Mouse (Mus musculus) intestine, embryonic 16.5 days (tissue): ENCODE results near the gene Hpse2. TPM values are rescaled to one million over a fixed set of nuclear protein-coding genes. Genes with fewer than 3 reads are reported as not detected.

Source experiments
- ATAC-seq: fragments of 200-750 bp; cut with Nextera tagmentation; 2 replicates; pipeline ENCODE4 v1.8.0; 2017; ENCODE audit warnings: moderate TSS enrichment, moderate library complexity
- H3K27ac ChIP-seq: fragments of 300-500 bp; sonication (generic); 2 replicates; pipeline ENCODE4 v1.5.1; 2014; ENCODE audit warnings: mild to moderate bottlenecking, low read length
- H3K27me3 ChIP-seq: fragments of 300-500 bp; sonication (generic); replicated peaks from 2 replicates; pipeline ENCODE4 v1.6.1; 2014; ENCODE audit warnings: low read length, control low read depth, mixed read lengths; ENCODE audit not compliant: control insufficient read depth, insufficient read depth
- H3K36me3 ChIP-seq: fragments of 300-500 bp; sonication (generic); 2 replicates; pipeline ENCODE4 v1.6.1; 2014; ENCODE audit warnings: low read length, control low read depth; ENCODE audit not compliant: control insufficient read depth, insufficient read depth
- H3K4me1 ChIP-seq: fragments of 300-500 bp; sonication (generic); 2 replicates; pipeline ENCODE4 v1.6.1; 2014; ENCODE audit warnings: low read length, control low read depth, mixed read lengths; ENCODE audit not compliant: control insufficient read depth, insufficient read depth
- H3K4me2 ChIP-seq: fragments of 300-500 bp; sonication (generic); 2 replicates; pipeline ENCODE4 v1.6.1; 2014; ENCODE audit warnings: low read depth, low read length, control low read depth
- H3K4me3 ChIP-seq: fragments of 300-500 bp; sonication (generic); 2 replicates; pipeline ENCODE4 v1.5.1; 2014; ENCODE audit warnings: mild to moderate bottlenecking, low read length
- H3K9ac ChIP-seq: fragments of 300-500 bp; sonication (generic); 2 replicates; pipeline ENCODE4 v1.6.1; 2014; ENCODE audit warnings: low read depth, low read length
- H3K9me3 ChIP-seq: fragments of 300-500 bp; sonication (generic); 2 replicates; pipeline ENCODE4 v1.6.1; 2016; ENCODE audit warnings: low read length, control low read depth; ENCODE audit not compliant: control insufficient read depth
- WGBS: fragments of 180-500 bp; shearing (Covaris S2); extraction: QIAGEN DNeasy Blood & Tissue Kit; methylation state at CpG from one replicate; pipeline ENCODE4 v1.1.7; 2014; 5-methylcytosine and 5-hydroxymethylcytosine counted together
- polyA plus RNA-seq: library from polyadenylated mRNA; unstranded; fragments of >200 nt; fragmentation: Nextera tagmentation; extraction: Ambion mirVana; gene quantifications from 2 replicates; pipeline ENCODE4 v1.2.1, GENCODE M21; 2015

The Hpse2 gene
- polyA plus RNA-seq, 1 experiment from 2014 or later = 14.1 TPM

DNA sequence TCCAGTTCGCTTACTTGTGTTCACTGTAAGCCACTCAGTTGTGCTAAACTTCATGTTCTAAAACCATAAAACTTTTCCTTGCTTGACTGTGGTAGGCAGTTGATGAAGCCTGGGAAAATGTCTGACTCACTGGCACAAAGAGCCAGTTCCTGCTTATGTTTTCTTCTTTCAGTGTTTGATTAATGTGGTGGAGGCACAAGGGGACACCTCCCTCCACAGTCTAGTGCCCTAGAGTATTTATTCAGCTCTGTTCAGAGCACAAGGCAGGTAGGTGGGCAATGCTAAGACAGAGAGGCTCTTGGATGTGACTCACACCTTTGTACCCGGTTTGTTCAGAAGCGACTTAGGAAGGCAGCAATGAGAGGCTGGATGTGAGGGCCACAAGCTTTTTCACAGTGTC lies 560.3 kb downstream of the Hpse2 start:
- Histone ChIP-seq H3K27me3 (no peaks in the 10 kb centered on the region), H3K9ac (no peak overlapping the region), H3K36me3 (no peaks in the 10 kb centered on the region), H3K4me2 (no peak overlapping the region), H3K4me3 (no peak overlapping the region), H3K27ac (no peak overlapping the region), H3K4me1 (no peaks in the 10 kb centered on the region), H3K9me3 (no peaks in the 10 kb centered on the region)
- no peak for ATAC-seq
- 86% methylated on average over 3 of the region's 3 CpGs for WGBS

GRCm38 (mm10) chr19:42820109-42820508 lies 568.0 kb downstream of the Hpse2 start:
- Histone ChIP-seq H3K9me3 (no peaks in the 10 kb centered on the region), H3K27ac (no peak overlapping the region), H3K36me3 (no peaks in the 10 kb centered on the region), H3K27me3 (no peaks in the 10 kb centered on the region), H3K9ac (no peak overlapping the region), H3K4me1 (no peaks in the 10 kb centered on the region), H3K4me2 (no peak overlapping the region), H3K4me3 (no peak overlapping the region)
- WGBS = 91% methylated on average over 5 of the region's 5 CpGs
- no peak for ATAC-seq

DNA sequence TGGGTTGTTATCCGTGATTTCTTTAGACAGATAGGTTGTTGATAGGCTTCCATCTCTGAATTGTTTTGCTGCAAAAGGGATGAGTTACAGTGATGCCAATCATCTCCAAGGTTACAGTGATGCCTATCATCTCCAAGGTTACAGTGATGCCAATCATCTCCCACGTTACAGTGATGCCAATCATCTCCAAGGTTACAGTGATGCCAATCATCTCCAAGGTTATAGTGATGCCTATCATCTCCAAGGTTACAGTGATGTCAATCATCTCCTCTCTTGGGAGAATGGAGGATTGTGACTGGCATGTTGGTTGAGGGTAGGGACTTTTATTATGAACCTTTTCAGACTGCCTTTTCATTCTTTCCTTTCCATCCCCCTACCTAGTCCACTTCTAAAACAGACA lies 570.4 kb downstream of the Hpse2 start:
- ATAC-seq = no peak
- no peaks in the 10 kb centered on the region for H3K36me3 ChIP-seq

GRCm38 (mm10) chr19:42816261-42816660 lies 571.9 kb downstream of the Hpse2 start:
- Histone ChIP-seq H3K4me3 (no peak overlapping the region), H3K27me3 (no peaks in the 10 kb centered on the region), H3K36me3 (no peaks in the 10 kb centered on the region), H3K9me3 (no peaks in the 10 kb centered on the region), H3K4me1 (no peaks in the 10 kb centered on the region; the same call in 1 of the 2 replicates), H3K27ac (no peak overlapping the region), H3K4me2 (no peak overlapping the region), H3K9ac (no peak overlapping the region)
- 88% methylated on average over 2 of the region's 2 CpGs for WGBS
- no peak for ATAC-seq

More for the DNA sequence above, 570.4 kb downstream of the Hpse2 start:
- no peaks in the 10 kb centered on the region for H3K9me3 ChIP-seq
- WGBS = 69% methylated on average over 2 of the region's 2 CpGs
- H3K4me3 ChIP-seq = no peak overlapping the region
- no peak overlapping the region for H3K4me2 ChIP-seq
- H3K27me3 ChIP-seq = no peaks in the 10 kb centered on the region
- H3K4me1 ChIP-seq = no peaks in the 10 kb centered on the region
- H3K27ac ChIP-seq = no peak overlapping the region
- no peak overlapping the region for H3K9ac ChIP-seq

DNA sequence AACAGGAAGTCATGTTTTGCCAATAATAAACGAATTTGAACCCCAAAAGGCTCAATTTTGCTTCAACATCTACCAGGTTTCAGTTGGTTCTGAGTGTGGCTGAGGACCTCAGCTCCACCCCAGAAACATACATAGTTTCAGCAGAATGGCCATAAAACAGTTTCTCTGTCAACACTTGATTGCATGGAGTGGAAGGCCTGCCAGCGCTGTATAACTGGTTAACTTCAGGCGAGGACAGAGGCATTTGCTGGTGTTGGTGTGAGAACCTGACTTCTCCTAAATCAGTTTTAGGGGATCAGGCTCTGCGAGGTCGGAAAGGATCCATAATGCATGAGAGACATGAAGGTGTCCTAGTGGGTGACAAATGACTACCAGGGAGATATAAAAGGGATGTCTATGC lies 578.0 kb downstream of the Hpse2 start:
- 47% methylated on average over 5 of the region's 5 CpGs for whole genome bisulfite sequencing

DNA sequence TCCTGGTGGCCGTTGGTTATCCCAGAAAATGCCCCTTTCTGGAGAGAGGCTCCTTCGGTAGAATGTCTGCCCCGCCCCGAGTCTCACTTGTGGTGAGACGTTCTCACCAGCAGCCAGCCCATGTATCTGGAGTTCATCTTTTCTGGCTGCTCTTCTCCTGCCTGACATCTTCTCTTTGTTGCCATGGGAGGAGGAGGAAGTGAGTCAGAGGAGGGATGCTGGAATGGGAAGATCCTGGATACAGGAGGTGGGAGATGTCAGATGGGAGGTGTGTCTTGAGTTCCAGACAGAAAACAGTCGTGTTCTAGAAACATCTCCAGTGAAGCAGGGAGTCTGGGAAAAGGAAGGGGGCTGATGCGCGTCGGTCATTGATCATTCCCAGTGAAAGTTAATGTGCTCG lies 578.7 kb downstream of the Hpse2 start:
- Histone ChIP-seq H3K4me1 (no peaks in the 10 kb centered on the region; the same call in 1 of the 2 replicates), H3K9ac (no peak overlapping the region), H3K9me3 (no peaks in the 10 kb centered on the region), H3K4me3 (no peak overlapping the region), H3K27me3 (no peaks in the 10 kb centered on the region), H3K4me2 (no peak overlapping the region), H3K27ac (no peak overlapping the region), H3K36me3 (no peaks in the 10 kb centered on the region)
- ATAC-seq = peak; percentile 31; the same call in 1 of the 2 replicates
- 70% methylated on average over 10 of the region's 10 CpGs for WGBS

More for the DNA sequence above, 578.0 kb downstream of the Hpse2 start:
- Histone ChIP-seq H3K9me3 (no peaks in the 10 kb centered on the region), H3K27ac (no peak overlapping the region), H3K36me3 (no peaks in the 10 kb centered on the region), H3K9ac (no peak overlapping the region), H3K4me3 (no peak overlapping the region), H3K27me3 (no peaks in the 10 kb centered on the region), H3K4me1 (no peaks in the 10 kb centered on the region; the same call in 1 of the 2 replicates), H3K4me2 (no peak overlapping the region)
- no peak for ATAC-seq

GRCm38 (mm10) chr19:42797866-42798265 lies 590.3 kb downstream of the Hpse2 start:
- no peak overlapping the region for H3K27ac ChIP-seq
- ATAC-seq = no peak
- peaks cover 14% of the 10 kb centered on the region for H3K4me1 ChIP-seq
- no peaks in the 10 kb centered on the region for H3K9me3 ChIP-seq
- H3K4me2 ChIP-seq = no peak overlapping the region
- H3K4me3 ChIP-seq = no peak overlapping the region
- 65% methylated on average over 2 of the region's 2 CpGs for WGBS
- H3K9ac ChIP-seq = no peak overlapping the region
- no peaks in the 10 kb centered on the region for H3K36me3 ChIP-seq
- no peaks in the 10 kb centered on the region for H3K27me3 ChIP-seq

- H3K4me3 ChIP-seq = no peak overlapping the region
- no peaks in the 10 kb centered on the region for H3K27me3 ChIP-seq
- peak overlapping the region; percentile 79; the same call in 1 of the 2 replicates for H3K4me2 ChIP-seq
- H3K9ac ChIP-seq = no peak overlapping the region
- WGBS = 38% methylated on average over 9 of the region's 9 CpGs
- ATAC-seq = 0 out of 2 replicates have a peak, but pooled peaks have one; percentile 12
- no peaks in the 10 kb centered on the region for H3K36me3 ChIP-seq
- H3K9me3 ChIP-seq = no peaks in the 10 kb centered on the region
- H3K4me1 ChIP-seq = peaks cover 14% of the 10 kb centered on the region
- no peak overlapping the region for H3K27ac ChIP-seq
These were observed 592.4 kb downstream of the Hpse2 start for GRCm38 (mm10) chr19:42795801-42796200.

- H3K27ac ChIP-seq = no peak overlapping the region
- no peaks in the 10 kb centered on the region for H3K27me3 ChIP-seq
- H3K4me3 ChIP-seq = peak overlapping the region; percentile 43
- peak overlapping the region; percentile 64 for H3K9ac ChIP-seq
- ATAC-seq = peak; percentile 93
- 5% methylated on average over 31 of the region's 31 CpGs for WGBS
- no peaks in the 10 kb centered on the region for H3K36me3 ChIP-seq
- peaks cover 14% of the 10 kb centered on the region for H3K4me1 ChIP-seq
- H3K4me2 ChIP-seq = peak overlapping the region; percentile 79
- H3K9me3 ChIP-seq = no peaks in the 10 kb centered on the region
These were observed 593.1 kb downstream of the Hpse2 start for GRCm38 (mm10) chr19:42794914-42795613.
